Mouse (Mus musculus) spleen, embryonic (tissue): Measurements from ENCODE around the gene Syngr4.

Experiments
- CTCF ChIA-PET: fragments of 350-600 bp; sonication (Branson Sonifier 250); formaldehyde crosslinking; loops from one replicate; lab custom pipeline; 2022; lab: Charles Lee

Syngr4 gene

GRCm38 (mm10) chr7:45896517-45897257 is at the start of gene Syngr4, which contains the start of gene Tmem143:
Gene Syngr4, minus strand, starts transcription at chr7:45896714.
Gene Tmem143, plus strand, starts transcription at chr7:45896941.
- CTCF ChIA-PET: interaction anchor here (0.6 kb wide), 2 partner anchors 8 to 999 kb away, joined by 4 to 6 read pairs; no protein-coding TSS in a partner anchor

GRCm38 (mm10) chr7:45943280-45943679 is 46.8 kb upstream of the Syngr4 start:
- CTCF ChIA-PET: interaction anchor here (0.6 to 0.7 kb wide), 2 partner anchors 387 to 638 kb away, joined by 4 to 6 read pairs; no protein-coding TSS in a partner anchor

- CTCF ChIA-PET: interaction anchor here (0.5 kb wide), 1 partner anchor 1458 kb away, joined by 15 read pairs; no protein-coding TSS in a partner anchor
Measured at GRCm38 (mm10) chr7:45941986-45942385, 45.5 kb upstream of the Syngr4 start.

GRCm38 (mm10) chr7:45939836-45940235 is 43.3 kb upstream of the Syngr4 start:
- CTCF ChIA-PET: interaction anchor here (0.6 kb wide), 1 partner anchor 80 kb away, joined by 3 read pairs; no protein-coding TSS in a partner anchor

GRCm38 (mm10) chr7:45935114-45935513 is 38.6 kb upstream of the Syngr4 start:
- CTCF ChIA-PET: interaction anchor here (0.6 to 1.5 kb wide), 3 partner anchors 182 to 210 kb away, joined by 4 to 6 read pairs (median 4); partner anchors contain the start of gene Spaca4

- CTCF ChIA-PET: interaction anchor here (0.5 to 1.7 kb wide), 3 partner anchors 15 to 181 kb away, joined by 4 to 6 read pairs (median 5); partner anchors contain the start of gene Kdelr1
Measured at GRCm38 (mm10) chr7:45933766-45934165, 37.3 kb upstream of the Syngr4 start.

GRCm38 (mm10) chr7:45929688-45930087 is 33.2 kb upstream of the Syngr4 start:
- CTCF ChIA-PET: interaction anchor here (1.0 to 1.6 kb wide), 2 partner anchors 55 to 57 kb away, joined by 3 to 4 read pairs; partner anchors contain the start of gene Kdelr1

GRCm38 (mm10) chr7:45928626-45929295 is 32.2 kb upstream of the Syngr4 start:
- CTCF ChIA-PET: interaction anchor here (1.6 kb wide), 1 partner anchor 54 kb away, joined by 4 read pairs; no protein-coding TSS in a partner anchor

- CTCF ChIA-PET: interaction anchor here (0.6 kb wide), 1 partner anchor 32 kb away, joined by 7 read pairs; no protein-coding TSS in a partner anchor
Measured at GRCm38 (mm10) chr7:45924429-45924816, 27.9 kb upstream of the Syngr4 start.

- CTCF ChIA-PET: no interaction called here
Measured at GRCm38 (mm10) chr7:45923762-45924428, 27.4 kb upstream of the Syngr4 start, which contains the start of gene Ccdc114. Gene Ccdc114, plus strand, starts transcription at chr7:45924072.

GRCm38 (mm10) chr7:45922928-45923761 is 26.6 kb upstream of the Syngr4 start:
- CTCF ChIA-PET: interaction anchor here (0.6 kb wide), 1 partner anchor 123 kb away, joined by 3 read pairs; no protein-coding TSS in a partner anchor

GRCm38 (mm10) chr7:45921950-45922600 is 25.6 kb upstream of the Syngr4 start:
- CTCF ChIA-PET: interaction anchor here (1.1 kb wide), 1 partner anchor 49 kb away, joined by 3 read pairs; the partner anchor contains the start of gene Kdelr1

- CTCF ChIA-PET: interaction anchor here (0.7 to 1.1 kb wide), 2 partner anchors 43 to 49 kb away, joined by 3 to 4 read pairs; partner anchors contain the start of genes Grin2d and Kdelr1
Measured at GRCm38 (mm10) chr7:45921242-45921621, 24.7 kb upstream of the Syngr4 start, which contains the start of gene Emp3. Gene Emp3, minus strand, starts transcription at chr7:45921404.

GRCm38 (mm10) chr7:45920583-45921241 is 24.2 kb upstream of the Syngr4 start:
- CTCF ChIA-PET: interaction anchor here (0.7 to 1.2 kb wide), 3 partner anchors 42 to 52 kb away, joined by 3 to 4 read pairs (median 3); partner anchors contain the start of genes Grin2d and Kdelr1

- CTCF ChIA-PET: interaction anchor here (1.2 kb wide), 1 partner anchor 51 kb away, joined by 3 read pairs; no protein-coding TSS in a partner anchor
Measured at GRCm38 (mm10) chr7:45919761-45920160, 23.2 kb upstream of the Syngr4 start.

GRCm38 (mm10) chr7:45919083-45919671 is 22.7 kb upstream of the Syngr4 start:
- CTCF ChIA-PET: interaction anchor here (0.6 to 1.2 kb wide), 4 partner anchors 13 to 204 kb away, joined by 3 to 5 read pairs (median 3); no protein-coding TSS in a partner anchor

GRCm38 (mm10) chr7:45917926-45918325 is 21.4 kb upstream of the Syngr4 start:
- CTCF ChIA-PET: interaction anchor here (1.0 kb wide), 1 partner anchor 8 kb away, joined by 3 read pairs; no protein-coding TSS in a partner anchor
